Mouse (Mus musculus): ENCODE measurements around the gene Cd9. TPM values are rescaled to one million over a fixed set of nuclear protein-coding genes. Genes with fewer than 3 reads are reported as not detected.
"Not testable (repeated sequence)": the region's sequence is repeated elsewhere in the genome, so short reads cannot be mapped to it uniquely, and the experiment has no call there.

Cd9 gene
- total RNA-seq, 2 experiments from 2014 or later, result 18.2 to 26.0 TPM

GRCm38 (mm10) chr6:125503186-125503802 is 8.7 kb upstream of the Cd9 start:
- no peak for DNase-seq (ENCODE audit: low spot score)

DNA sequence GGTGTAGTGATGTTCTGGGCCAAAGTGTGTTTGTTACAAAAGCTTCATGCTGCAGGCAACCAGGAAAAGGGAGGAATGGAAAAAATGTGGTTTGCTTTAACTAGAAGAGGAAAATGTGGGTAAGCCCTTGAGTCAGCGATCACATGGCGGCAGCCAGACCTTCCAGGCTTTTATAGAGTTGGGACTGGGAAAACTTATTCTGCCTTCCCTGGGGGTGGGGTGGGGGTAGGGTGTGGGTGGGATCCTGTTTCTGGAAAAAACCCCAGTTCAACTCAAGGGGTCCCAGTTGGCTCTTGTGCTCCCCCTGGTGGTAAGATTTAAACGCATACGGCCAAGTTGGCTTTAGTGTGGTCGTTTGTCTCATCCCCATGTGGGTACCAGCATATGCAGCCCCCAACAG is 3.5 kb upstream of the Cd9 start:
- peak; percentile 43 for DNase-seq (ENCODE audit: low spot score)

DNA sequence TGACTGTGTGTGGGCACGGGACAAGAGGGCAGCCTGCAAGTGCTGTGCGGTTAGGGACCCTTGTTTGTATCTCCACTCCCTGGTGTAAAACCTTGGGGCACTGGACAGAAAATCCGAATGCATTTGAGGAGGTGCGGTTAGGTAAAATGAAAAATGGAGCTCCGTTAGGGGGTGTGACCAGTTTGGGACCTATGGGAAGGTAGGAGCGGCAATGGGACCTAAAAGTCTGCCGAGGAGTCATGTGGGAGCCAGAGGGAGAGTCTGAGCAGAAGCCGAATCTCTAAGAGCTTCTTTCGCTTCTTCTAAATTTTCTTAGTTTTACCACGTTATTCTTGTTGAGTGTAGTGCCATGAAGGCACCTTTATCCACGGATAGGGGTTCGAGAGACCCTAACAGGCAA is 1.8 kb upstream of the Cd9 start:
- DNase-seq (ENCODE audit: low spot score), result no peak

DNA sequence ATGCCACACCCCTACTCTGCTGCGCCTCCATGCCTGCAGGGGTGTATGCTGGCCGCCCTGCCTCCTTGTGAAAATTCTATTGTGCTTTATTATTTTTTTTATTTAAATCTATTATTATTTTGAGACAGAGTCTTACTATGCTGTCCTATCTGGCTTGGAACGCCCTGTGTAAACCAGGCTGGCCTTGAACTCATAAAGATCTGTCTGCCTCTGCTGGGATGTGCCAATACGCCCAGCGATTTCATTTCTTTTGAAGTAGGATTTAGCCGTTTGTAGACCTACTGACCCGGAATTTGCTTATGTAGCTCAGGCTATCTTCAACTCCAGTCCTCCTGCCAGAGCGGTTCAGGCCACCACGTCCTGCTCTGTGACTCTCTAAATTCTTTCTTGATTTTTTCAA is 770 bp upstream of the Cd9 start:
- DNase-seq (ENCODE audit: low spot score), result no peak

- DNase-seq (ENCODE audit: low spot score), result peak; percentile 54
Measured at GRCm38 (mm10) chr6:125493147-125493546, 1.4 kb downstream of the Cd9 start.

- DNase-seq (ENCODE audit: low spot score), result no peak
Measured at GRCm38 (mm10) chr6:125492664-125493063, 1.9 kb downstream of the Cd9 start.

GRCm38 (mm10) chr6:125492033-125492432 is 2.6 kb downstream of the Cd9 start:
- DNase-seq (ENCODE audit: low spot score), result no peak

- no peak for DNase-seq (ENCODE audit: low spot score)
Measured at GRCm38 (mm10) chr6:125491393-125491792, 3.2 kb downstream of the Cd9 start.

DNA sequence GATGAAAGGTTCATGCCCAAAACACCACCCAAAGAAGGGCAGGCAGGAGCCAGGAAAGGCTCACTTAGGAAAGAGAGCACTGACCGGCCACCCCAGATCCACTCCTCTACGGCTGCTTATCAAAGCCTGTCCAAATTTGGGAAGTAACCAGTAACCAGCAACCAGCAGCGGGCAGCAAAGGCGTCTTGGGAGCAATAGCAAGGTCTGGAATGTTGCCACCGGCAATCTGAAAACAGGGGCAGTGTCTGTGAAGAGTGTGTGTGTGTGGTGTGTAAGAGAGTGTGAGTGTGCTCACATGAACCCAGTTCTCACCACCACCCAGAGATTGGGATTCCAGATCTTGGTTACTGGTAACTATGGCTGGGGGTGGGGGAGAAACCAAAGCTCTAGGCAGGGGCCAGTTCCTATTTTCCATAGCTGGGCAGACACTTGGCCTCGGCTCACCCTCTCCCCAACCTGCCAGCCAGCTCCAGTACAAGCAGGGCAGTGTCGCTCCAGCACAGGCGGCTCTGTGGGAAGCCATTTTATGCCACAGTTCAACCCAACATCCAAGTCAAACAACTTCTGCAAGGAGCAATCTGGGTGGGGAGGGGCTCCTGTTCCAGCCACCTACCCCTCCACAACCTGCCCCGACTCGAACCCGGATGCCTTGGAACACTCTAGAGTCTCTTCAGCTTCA is 4.6 kb downstream of the Cd9 start:
- no peak for DNase-seq (ENCODE audit: low spot score)

GRCm38 (mm10) chr6:125485589-125485988 is 9.0 kb downstream of the Cd9 start:
- DNase-seq (ENCODE audit: low spot score), result no peak

GRCm38 (mm10) chr6:125484721-125485120 is 9.9 kb downstream of the Cd9 start:
- no peak for DNase-seq (ENCODE audit: low spot score)

DNA sequence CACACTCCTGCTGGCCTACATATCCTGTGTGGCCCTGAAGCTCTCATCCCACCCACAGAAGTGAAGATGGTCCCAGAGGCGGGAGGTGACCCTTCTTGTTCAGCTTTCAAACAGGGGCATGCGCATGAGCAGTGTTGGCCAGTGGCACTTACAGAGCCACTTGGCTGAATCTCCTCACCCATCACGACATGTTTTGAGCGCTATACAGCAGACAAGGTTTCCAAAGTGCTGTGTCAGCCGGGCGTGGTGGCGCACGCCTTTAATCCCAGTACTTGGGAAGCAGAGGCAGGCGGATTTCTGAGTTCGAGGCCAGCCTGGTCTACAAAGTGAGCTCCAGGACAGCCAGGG is 10.3 kb downstream of the Cd9 start:
- not testable (repeated sequence) for DNase-seq (ENCODE audit: low spot score)

DNA sequence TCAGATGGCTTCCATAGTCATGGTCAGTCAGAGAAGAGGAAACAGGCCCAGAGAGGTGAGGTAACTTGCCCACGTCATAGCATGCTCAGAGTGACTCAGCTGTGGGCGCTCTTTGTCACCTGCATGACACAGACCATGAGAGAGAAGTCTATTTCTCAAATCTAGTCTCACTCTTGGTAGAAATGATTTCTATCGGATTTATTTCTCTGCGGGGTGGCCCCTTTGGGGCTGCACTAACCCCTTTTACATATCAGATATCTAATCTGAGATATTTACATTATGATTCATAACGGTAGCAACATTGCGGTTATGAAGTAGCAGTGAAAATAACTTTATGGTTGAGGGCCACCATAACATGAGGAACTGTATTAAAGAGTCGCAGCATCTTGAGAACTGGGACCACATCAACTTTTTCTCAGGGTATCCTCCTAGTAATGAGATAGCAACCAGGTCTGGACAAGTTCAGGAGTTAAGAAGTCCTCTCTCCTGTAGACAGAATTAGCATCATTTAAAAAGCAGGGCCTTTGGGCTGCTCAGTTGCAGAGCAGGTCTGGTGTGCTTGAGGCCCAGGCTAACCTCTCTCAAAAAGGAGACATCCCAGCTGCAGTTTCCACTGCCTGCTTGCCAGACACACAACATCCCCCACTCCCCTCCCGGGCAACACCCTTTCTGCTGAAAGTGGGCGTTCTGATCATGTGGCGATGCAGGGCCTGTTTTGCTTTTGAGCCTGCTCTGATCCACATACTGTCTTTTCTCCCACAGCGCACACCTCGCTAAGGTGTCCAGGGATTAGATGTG is 10.9 kb downstream of the Cd9 start:
- no peak for DNase-seq (ENCODE audit: low spot score)

GRCm38 (mm10) chr6:125482427-125482831 is 12.2 kb downstream of the Cd9 start:
- DNase-seq (ENCODE audit: low spot score), result no peak

- no peak for DNase-seq (ENCODE audit: low spot score)
Measured at GRCm38 (mm10) chr6:125481667-125482390, 12.8 kb downstream of the Cd9 start.

DNA sequence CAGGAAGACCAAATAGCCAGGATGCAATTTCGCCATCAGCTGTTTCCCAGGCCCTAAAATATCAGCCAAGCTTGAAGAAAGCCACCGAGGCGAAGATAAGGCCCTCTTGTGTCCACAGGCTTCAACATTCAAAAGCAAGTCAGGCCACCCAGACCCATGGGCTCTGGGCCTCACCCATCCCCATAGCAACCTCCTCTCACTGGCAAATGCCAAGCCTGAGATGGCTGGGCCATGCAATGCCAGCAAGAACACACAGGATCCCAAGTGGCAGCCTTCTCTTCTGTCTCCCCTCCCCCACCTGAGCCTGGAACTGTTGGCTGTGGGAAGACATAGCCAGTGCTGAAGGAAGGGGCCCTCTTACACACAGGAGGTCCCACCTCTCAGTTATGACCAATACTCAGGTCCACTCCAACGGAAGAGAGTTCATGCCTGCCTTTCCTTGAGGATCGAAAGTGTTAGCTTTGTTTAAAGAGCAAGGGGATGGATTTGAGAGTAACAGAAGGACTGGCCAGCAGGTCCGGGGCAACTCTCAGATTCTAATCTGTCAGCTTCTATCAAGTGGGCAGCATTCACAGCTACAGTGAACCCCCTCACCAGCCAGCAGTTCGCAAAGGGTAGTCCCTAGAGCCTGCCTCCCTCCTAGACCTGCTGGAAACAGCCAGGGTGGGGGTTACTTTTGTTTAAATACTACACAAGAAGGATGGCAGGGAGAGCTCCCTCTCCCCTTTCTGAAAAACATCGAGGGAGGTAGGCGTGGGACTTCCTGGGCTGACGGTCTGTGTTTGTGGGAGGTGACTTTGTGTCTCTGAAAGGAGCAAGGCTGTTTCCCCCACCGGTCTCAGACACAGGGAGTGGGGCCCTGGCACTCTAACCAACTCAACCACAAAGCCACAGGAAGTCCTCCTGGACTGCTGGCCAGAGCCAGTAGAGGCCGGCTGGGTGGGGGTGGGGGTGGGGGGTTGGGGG is 13.9 kb downstream of the Cd9 start:
- no peak for DNase-seq (ENCODE audit: low spot score)

DNA sequence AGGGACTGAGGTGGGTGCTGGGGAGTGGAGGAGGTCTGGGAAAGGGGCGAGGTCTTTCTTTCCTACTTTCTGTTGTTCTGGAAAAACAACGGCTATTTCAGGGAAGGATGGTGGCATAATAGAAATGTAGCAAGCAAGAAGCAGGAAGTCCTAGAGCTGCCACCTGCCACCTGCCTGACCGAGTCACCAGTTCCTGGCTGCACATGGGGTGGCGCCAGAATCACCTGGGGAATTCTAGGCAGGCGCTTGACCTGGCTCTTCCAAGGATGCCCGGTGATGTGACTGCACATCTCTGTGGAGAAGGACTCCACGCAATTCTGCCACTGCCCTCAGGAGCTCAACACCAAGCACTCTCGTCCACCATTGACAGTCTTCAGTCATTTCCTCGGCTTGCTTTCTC is 15.2 kb downstream of the Cd9 start:
- no peak for DNase-seq (ENCODE audit: low spot score)

DNA sequence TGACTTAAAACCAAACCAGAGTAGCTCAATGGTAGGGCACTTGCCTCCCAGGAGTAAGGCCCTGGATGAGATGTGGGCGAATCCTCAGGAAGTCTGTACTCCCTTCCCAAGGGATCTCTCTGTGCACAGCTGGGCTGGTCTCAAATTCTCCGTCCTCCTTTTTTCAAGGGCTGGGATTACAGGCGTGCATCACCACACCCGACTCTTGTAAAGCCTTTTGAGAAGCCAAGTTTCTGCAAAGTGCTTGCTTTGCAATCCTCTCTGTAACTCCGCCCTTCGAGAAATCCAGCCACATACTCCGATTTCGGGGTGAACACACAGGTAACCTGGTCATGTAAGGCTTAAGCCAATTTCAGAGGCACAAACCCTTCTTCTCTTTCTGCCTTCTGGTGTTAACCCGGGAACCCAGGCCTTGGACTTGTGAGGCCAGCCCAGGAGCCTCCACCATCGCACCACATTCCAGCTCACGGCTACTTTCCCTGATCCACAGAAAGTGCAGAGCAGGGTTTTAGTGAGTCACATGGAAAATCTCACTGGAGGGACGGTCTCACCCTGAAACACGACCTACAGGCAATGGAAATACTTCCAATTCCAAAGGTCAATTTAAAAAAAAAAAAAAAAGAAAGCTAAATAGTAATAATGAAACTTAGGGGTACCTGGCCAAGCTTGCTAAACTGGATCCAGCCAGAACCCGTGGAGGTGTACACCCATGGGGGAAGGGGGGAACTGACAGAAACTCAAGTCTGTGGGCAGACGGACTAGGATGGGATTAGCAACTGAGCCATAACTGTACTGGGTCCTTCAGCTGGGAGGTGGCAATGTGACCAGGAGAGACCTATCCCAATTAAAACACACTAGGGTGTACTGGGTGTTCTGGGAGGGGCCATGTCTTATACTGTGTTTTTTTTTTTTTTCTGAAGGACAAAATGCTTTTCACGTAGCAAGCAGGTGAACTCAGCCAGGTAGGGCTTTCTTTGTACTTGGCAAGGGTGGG is 16.2 kb downstream of the Cd9 start:
- DNase-seq (ENCODE audit: low spot score), result peak; percentile 36

DNA sequence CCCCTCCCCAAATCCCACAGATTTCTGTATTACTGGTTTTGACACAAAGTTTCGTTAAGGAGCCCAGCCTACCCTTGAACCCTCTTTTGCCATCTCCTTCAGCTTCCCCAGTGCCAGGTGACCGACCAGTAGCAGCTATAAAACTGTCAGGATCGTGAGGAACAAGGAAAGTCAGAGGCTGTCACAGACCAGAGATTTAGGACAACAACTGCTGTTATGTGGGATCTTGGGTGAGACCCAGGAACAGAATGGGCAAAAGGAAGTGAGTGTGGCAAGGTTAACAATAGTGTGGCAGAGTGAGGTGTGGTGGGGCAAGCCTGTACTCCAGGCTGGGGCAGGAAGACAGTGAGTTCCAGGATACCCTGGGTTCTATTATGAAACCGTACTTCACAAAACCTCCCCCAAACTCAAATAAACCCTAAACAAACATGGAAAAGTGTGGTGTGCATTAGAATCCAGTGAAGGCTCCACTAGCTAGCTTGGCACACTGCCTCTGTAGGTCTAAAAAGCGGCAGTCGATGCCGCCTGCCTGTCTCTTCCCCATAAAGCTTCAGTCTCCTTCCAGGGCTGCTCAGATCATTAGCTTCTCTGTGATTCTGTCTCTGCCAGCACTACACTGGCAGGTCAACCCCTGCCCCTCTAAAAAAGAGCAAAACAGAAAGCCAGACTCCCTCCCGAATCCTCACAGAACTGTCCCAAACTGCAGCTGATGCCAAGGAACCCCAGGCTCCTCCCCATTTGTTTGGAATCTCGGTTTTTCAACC is 17.6 kb downstream of the Cd9 start:
- DNase-seq (ENCODE audit: low spot score), result no peak

Measured in gastrocnemius, adult 18-20 months (tissue).